Mouse (Mus musculus) spleen, adult 2 months (tissue): ENCODE results near the gene Mtmr10. TPM values are rescaled to one million over a fixed set of nuclear protein-coding genes. Genes with fewer than 3 reads are reported as not detected.

ENCODE experiments used
- DNase-seq, 2 experiments: peaks; one replicate each; pipeline versions ENCODE4 v3.0.0 to v3.0.0-alpha.2; 2012 to 2021; ENCODE audit warnings: low spot score in 2 of 2, low read depth in 1 of 2
- H3K27ac ChIP-seq: fragments of 200-500 bp; 2 replicates; pipeline ENCODE4 v1.5.1; 2012; ENCODE audit warnings: low read length, inconsistent platforms; ENCODE audit not compliant: insufficient read depth
- H3K27me3 ChIP-seq: fragments of 200-500 bp; 2 replicates; pipeline ENCODE4 v1.6.1; 2012; ENCODE audit warnings: mild to moderate bottlenecking, moderate library complexity, low read length, inconsistent platforms; ENCODE audit not compliant: control insufficient read depth, insufficient read depth
- H3K36me3 ChIP-seq: fragments of 200-500 bp; 2 replicates; pipeline ENCODE4 v1.6.1; 2012; ENCODE audit warnings: mild to moderate bottlenecking, low read length, inconsistent platforms; ENCODE audit not compliant: control insufficient read depth, insufficient read depth
- H3K4me1 ChIP-seq: fragments of 200-500 bp; 2 replicates; pipeline ENCODE4 v1.6.1; 2011; ENCODE audit warnings: inconsistent platforms; ENCODE audit not compliant: control insufficient read depth, insufficient read depth, insufficient read length
- H3K4me3 ChIP-seq: fragments of 200-500 bp; 2 replicates; pipeline ENCODE4 v1.5.1; 2011; ENCODE audit warnings: mild to moderate bottlenecking, inconsistent platforms; ENCODE audit not compliant: insufficient read depth, insufficient read length; ENCODE audit errors: extremely low read depth
- CTCF ChIP-seq: fragments of 200-500 bp; IDR thresholded peaks from 2 replicates; pipeline ENCODE4 v1.5.1; 2011; ENCODE audit warnings: mild to moderate bottlenecking, inconsistent platforms; ENCODE audit not compliant: insufficient read depth, insufficient read length, insufficient replicate concordance; ENCODE audit errors: extremely low read depth
- POLR2A ChIP-seq: fragments of 200-500 bp; IDR thresholded peaks from 2 replicates; pipeline ENCODE4 v1.6.1; 2011; ENCODE audit warnings: low read depth, low read length, inconsistent platforms
- WGBS: fragments of 180-500 bp; shearing (Covaris S2); methylation state at CpG from one replicate; pipeline ENCODE4 v1.1.7; 2018; 5-methylcytosine and 5-hydroxymethylcytosine counted together
- polyA plus RNA-seq: library from polyadenylated mRNA; depleted of rRNA; stranded (reverse); fragments of >200 nt; gene quantifications from 2 replicates; pipeline ENCODE4 v1.2.3, GENCODE M21; 2012

Mtmr10 gene
- polyA plus RNA-seq, 1 experiment: 1.9 TPM

DNA sequence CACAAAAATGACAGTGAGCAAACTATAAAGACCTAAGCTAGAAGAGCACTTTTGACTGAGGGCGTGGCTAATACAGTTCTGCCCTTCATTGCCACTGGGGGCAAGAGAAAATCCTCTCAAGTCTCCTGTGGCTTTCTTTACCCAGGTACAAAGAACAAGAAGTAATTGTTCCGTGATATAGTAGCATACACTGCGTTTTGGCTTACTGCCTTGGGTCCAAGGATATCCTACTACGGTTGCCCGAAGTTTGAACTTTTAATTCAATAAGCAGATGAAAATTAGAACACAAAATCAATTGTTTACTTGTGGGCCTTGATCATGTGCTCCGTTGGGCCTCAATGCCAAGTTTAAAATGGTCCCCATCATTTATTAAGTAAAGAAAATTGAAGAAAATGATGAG, 3.0 kb downstream of the Mtmr10 start:
- DNase-seq: no peak
- Histone ChIP-seq H3K27ac (no peak overlapping the region), H3K4me1 (no peaks in the 10 kb centered on the region), H3K27me3 (no peaks in the 10 kb centered on the region), H3K4me3 (no peak overlapping the region), H3K36me3 (no peaks in the 10 kb centered on the region)
- TF ChIP-seq CTCF (no peak), POLR2A (no peak)
- WGBS: 90% methylated on average over 6 of the region's 6 CpGs

DNA sequence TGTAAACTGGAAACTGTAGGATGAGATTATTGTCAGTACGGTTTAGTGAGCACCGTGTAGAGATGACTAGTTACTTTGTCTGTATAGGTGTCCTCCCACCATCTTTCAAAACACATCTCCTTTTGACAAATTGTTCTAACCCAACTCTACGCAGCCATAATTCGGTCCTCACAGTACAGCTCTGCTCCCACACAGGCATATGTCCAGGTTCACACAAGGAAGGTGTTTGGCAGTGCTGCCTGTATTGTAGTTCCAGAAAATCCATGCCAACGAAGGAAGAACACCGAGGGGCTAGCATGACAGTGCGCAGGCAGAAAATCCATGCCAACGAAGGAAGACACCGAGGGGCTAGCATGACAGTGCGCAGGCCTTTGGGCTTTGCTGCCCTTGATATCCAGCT, 4.3 kb downstream of the Mtmr10 start:
- no peaks in the 10 kb centered on the region for H3K4me1 ChIP-seq
- no peaks in the 10 kb centered on the region for H3K27me3 ChIP-seq
- H3K27ac ChIP-seq: no peak overlapping the region
- DNase-seq: no peak
- 94% methylated on average over 10 of the region's 10 CpGs for WGBS
- no peaks in the 10 kb centered on the region for H3K36me3 ChIP-seq
- TF ChIP-seq POLR2A (no peak), CTCF (no peak)
- no peak overlapping the region for H3K4me3 ChIP-seq

DNA sequence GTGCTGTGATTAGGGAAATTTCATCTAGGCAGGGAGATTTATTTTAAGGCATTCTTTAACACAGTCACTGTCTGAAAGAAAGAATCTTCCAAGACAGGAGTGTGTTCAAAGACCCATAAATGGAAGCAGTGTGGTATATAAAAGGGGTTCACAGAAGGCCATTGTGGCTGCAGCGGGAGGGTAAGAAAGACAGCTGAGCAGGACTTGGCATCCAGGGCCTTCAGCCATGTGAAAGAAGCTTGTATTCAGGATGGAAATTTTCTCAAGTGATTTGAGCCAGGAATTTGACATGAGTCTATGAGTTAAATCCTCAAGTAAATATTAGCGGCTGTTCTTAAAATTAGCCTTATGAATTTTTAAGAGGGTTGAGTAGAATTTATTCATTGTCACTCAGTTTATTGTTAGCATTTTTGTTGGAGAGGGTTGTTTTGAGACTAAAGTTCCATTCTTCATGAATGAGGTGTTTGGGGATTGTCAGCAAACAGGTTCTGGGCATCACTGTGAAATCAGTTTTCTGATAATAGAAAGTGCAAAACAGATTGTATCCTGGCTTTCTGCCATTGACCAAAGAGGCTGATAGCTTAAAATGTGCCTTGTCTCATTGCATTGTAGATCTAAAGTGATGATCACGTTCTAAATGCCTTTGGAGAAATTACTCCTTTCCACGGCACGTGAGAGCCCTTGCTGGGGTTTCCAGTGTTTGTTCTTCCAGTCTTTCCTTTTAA, 9.0 kb downstream of the Mtmr10 start:
- peaks cover under 1% of the 10 kb centered on the region for H3K36me3 ChIP-seq
- no peaks in the 10 kb centered on the region for H3K27me3 ChIP-seq
- DNase-seq: no peak
- H3K4me1 ChIP-seq: no peaks in the 10 kb centered on the region
- 85% methylated on average over 5 of the region's 5 CpGs for whole genome bisulfite sequencing
- TF ChIP-seq CTCF: no peak
- TF ChIP-seq POLR2A: no peak
- no peak overlapping the region for H3K4me3 ChIP-seq
- no peak overlapping the region for H3K27ac ChIP-seq

DNA sequence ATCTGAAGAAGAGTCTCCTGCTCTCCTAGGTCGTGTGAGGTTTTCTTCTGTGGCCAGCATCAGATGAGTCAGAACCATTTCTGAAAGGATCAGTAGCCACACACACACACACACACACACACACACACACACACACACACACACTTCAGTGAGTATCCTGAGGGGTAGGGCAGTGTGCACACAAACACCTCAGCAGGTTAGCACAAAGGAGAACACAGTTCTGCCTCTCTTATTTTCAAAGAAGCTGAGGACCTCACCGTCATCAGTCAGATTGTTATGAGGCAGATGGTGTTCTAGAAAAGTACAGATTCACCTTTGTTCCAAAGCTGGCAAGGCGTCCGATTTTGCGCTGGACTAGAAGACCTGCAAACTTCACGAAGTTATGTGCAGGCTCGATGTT, 22.8 kb downstream of the Mtmr10 start:
- 90% methylated on average over 7 of the region's 7 CpGs for WGBS
- DNase-seq: no peak
- Histone ChIP-seq H3K4me1 (peaks cover 2% of the 10 kb centered on the region; the same call in 1 of the 2 replicates), H3K36me3 (0 out of 2 replicates have a peak, but pooled peaks cover 2% of the 10 kb centered on the region), H3K27me3 (no peaks in the 10 kb centered on the region), H3K27ac (no peak overlapping the region), H3K4me3 (no peak overlapping the region)
- TF ChIP-seq CTCF: no peak

DNA sequence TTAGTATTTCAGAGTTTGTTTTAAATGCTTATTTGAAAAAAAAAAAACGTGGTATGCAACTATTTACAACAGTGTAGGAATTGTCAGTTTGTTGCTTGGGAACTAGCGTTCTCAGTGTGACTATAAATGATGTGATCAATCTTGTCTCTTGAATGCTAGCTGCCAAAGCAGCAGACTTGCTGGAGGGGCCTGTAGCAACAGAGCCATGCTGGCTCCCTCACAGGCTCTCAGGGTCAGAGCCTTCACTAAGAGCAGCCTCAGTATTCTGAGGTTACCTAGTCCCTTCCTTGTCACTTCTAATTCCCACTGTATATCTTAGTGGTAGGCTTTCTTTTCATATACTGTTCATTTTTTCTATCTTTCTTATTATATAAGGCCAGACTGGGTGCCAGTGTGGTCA, 23.3 kb downstream of the Mtmr10 start:
- WGBS: 84% methylated on average over 2 of the region's 2 CpGs
- Histone ChIP-seq H3K4me1 (peaks cover 2% of the 10 kb centered on the region; the same call in 1 of the 2 replicates), H3K27ac (no peak overlapping the region), H3K36me3 (0 out of 2 replicates have a peak, but pooled peaks cover 2% of the 10 kb centered on the region), H3K27me3 (no peaks in the 10 kb centered on the region), H3K4me3 (no peak overlapping the region)
- no peak for TF ChIP-seq CTCF
- no peak for TF ChIP-seq POLR2A
- DNase-seq: no peak

DNA sequence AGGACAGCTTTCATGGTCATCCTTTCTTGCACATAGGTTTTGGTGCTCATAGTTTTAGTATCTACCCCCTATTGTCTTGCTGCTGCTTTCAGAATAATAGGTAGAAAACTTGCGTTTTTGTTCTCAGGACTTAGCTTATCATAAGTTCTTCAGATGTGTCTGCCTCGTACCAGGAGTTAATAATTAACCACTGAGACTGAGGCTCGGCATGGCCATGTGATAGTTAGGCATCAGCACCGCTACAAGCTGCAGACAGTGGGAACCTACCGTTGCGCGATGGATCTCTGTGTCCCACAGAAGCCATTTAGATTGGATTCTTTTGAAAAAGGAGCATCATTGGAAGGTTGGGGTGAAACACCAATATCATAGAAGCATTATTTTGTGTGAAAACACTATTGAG, 25.4 kb downstream of the Mtmr10 start:
- no peak overlapping the region for H3K27ac ChIP-seq
- no peak for DNase-seq
- WGBS: 95% methylated on average over 7 of the region's 7 CpGs
- H3K36me3 ChIP-seq: peaks cover 5% of the 10 kb centered on the region; the same call in 1 of the 2 replicates
- no peaks in the 10 kb centered on the region for H3K27me3 ChIP-seq
- no peak overlapping the region for H3K4me3 ChIP-seq
- H3K4me1 ChIP-seq: peaks cover 2% of the 10 kb centered on the region; the same call in 1 of the 2 replicates
- TF ChIP-seq CTCF (no peak), POLR2A (no peak)

DNA sequence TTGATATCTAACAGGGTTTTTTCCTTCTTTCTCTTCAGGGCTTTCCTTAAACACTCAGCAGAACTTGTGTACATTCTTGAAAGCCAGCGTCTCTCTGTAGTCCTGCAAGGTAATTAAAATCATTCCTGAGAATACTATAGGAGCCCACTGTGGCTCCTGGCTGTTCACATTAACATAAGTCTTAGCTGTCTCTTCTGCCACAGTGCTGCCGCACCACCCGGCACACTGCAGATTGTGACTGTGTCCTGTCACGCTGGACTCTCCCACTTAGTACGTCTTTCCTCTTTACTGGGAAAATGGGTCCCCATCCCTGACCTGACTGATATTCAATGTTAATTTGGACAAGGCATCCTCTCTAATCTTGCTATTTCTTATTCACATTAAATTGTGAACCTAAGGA, 33.7 kb downstream of the Mtmr10 start:
- WGBS: 97% methylated on average over 5 of the region's 5 CpGs
- H3K27ac ChIP-seq: no peak overlapping the region
- DNase-seq: no peak
- H3K36me3 ChIP-seq: peaks cover 6% of the 10 kb centered on the region
- H3K4me1 ChIP-seq: no peaks in the 10 kb centered on the region
- no peak for TF ChIP-seq CTCF
- no peak for TF ChIP-seq POLR2A
- H3K4me3 ChIP-seq: no peak overlapping the region
- H3K27me3 ChIP-seq: no peaks in the 10 kb centered on the region
